Mouse (Mus musculus) liver, embryonic 14.5 days (tissue): Measurements from ENCODE around the gene Celsr2. TPM values are rescaled to one million over a fixed set of nuclear protein-coding genes. Genes with fewer than 3 reads are reported as not detected.

Experiments
- ATAC-seq: fragments of 200-750 bp; cut with Nextera tagmentation; 2 replicates; pipeline ENCODE4 v1.8.0; 2017; ENCODE audit warnings: moderate number of reproducible peaks, mild to moderate bottlenecking, moderate library complexity; ENCODE audit not compliant: insufficient read depth
- DNase-seq, 3 experiments: peaks; one replicate each; pipeline ENCODE4 v3.0.0-alpha.2; 2012 to 2013; ENCODE audit warnings: low read depth in 3 of 3, low spot score in 3 of 3
- H3K27ac ChIP-seq: fragments of 300-500 bp; sonication (generic); 2 replicates; pipeline ENCODE4 v1.5.1; 2014; ENCODE audit warnings: moderate library complexity, mild to moderate bottlenecking, control low read depth, inconsistent platforms
- H3K27me3 ChIP-seq: fragments of 300-500 bp; sonication (generic); 2 replicates; pipeline ENCODE4 v1.6.1; 2014; ENCODE audit warnings: mild to moderate bottlenecking, low read length, moderate library complexity; ENCODE audit not compliant: control insufficient read depth, insufficient read depth
- H3K36me3 ChIP-seq: fragments of 300-500 bp; sonication (generic); replicated peaks from 2 replicates; pipeline ENCODE4 v1.6.1; 2014; ENCODE audit warnings: low read depth; ENCODE audit not compliant: control insufficient read depth, insufficient read depth
- H3K4me1 ChIP-seq, 2 experiments: fragments of 200-500 bp in 1 of 2; fragments of 300-500 bp in 1 of 2; sonication (generic) in 1 of 2; replicated peaks; 2 replicates each; pipeline ENCODE4 v1.6.1; 2012 to 2014; ENCODE audit warnings: antibody characterized with exemption in 1 of 2, inconsistent platforms in 1 of 2, low read length in 1 of 2; ENCODE audit not compliant: control insufficient read depth in 2 of 2, insufficient read depth in 2 of 2
- H3K4me2 ChIP-seq: fragments of 300-500 bp; sonication (generic); 2 replicates; pipeline ENCODE4 v1.6.1; 2014; ENCODE audit warnings: low read depth, mild to moderate bottlenecking, control low read depth, moderate library complexity
- H3K4me3 ChIP-seq, 2 experiments: fragments of 200-500 bp in 1 of 2; fragments of 300-500 bp in 1 of 2; sonication (generic) in 1 of 2; 2 replicates each; pipeline ENCODE4 v1.5.1; 2012 to 2014; ENCODE audit warnings: low read depth in 2 of 2, low read length in 2 of 2, mild to moderate bottlenecking in 2 of 2, control low read depth in 1 of 2, inconsistent platforms in 1 of 2, moderate library complexity in 1 of 2; ENCODE audit not compliant: insufficient read depth in 1 of 2
- H3K9ac ChIP-seq: fragments of 300-500 bp; sonication (generic); replicated peaks from 2 replicates; pipeline ENCODE4 v1.6.1; 2014; ENCODE audit warnings: mild to moderate bottlenecking, control low read depth, moderate library complexity
- H3K9me3 ChIP-seq: fragments of 300-500 bp; sonication (generic); 2 replicates; pipeline ENCODE4 v1.6.1; 2016; ENCODE audit warnings: low read length, mixed read lengths; ENCODE audit not compliant: control insufficient read depth
- CTCF ChIP-seq: IDR thresholded peaks from 2 replicates; pipeline ENCODE4 v1.5.1; 2016; ENCODE audit warnings: antibody characterized with exemption, low read depth, control low read depth
- EP300 ChIP-seq: IDR thresholded peaks from 2 replicates; pipeline ENCODE4 v1.6.1; 2016; ENCODE audit warnings: antibody characterized with exemption, low read depth
- WGBS: fragments of 180-500 bp; shearing (Covaris S2); extraction: QIAGEN DNeasy Blood & Tissue Kit; methylation state at CpG from one replicate; pipeline ENCODE4 v1.1.7; 2014; ENCODE audit not compliant: insufficient replicate concordance; 5-methylcytosine and 5-hydroxymethylcytosine counted together
- polyA plus RNA-seq, 2 experiments: library from polyadenylated mRNA; depleted of rRNA in 1 of 2; stranded (reverse) in 1 of 2; unstranded in 1 of 2; fragments of >200 nt; fragmentation: Nextera tagmentation in 1 of 2; extraction: Ambion mirVana in 1 of 2; gene quantifications; 2 replicates each; pipeline versions ENCODE4 v1.2.1 to v1.2.3; 2012 to 2014

The Celsr2 gene
- polyA plus RNA-seq (2012; rRNA removed) = 0.38 and 0.64 TPM in 2 replicates
- 0.22 and 0.27 TPM in 2 replicates for polyA plus RNA-seq (2014; fragmentation: Nextera tagmentation; extraction: Ambion mirVana)

DNA sequence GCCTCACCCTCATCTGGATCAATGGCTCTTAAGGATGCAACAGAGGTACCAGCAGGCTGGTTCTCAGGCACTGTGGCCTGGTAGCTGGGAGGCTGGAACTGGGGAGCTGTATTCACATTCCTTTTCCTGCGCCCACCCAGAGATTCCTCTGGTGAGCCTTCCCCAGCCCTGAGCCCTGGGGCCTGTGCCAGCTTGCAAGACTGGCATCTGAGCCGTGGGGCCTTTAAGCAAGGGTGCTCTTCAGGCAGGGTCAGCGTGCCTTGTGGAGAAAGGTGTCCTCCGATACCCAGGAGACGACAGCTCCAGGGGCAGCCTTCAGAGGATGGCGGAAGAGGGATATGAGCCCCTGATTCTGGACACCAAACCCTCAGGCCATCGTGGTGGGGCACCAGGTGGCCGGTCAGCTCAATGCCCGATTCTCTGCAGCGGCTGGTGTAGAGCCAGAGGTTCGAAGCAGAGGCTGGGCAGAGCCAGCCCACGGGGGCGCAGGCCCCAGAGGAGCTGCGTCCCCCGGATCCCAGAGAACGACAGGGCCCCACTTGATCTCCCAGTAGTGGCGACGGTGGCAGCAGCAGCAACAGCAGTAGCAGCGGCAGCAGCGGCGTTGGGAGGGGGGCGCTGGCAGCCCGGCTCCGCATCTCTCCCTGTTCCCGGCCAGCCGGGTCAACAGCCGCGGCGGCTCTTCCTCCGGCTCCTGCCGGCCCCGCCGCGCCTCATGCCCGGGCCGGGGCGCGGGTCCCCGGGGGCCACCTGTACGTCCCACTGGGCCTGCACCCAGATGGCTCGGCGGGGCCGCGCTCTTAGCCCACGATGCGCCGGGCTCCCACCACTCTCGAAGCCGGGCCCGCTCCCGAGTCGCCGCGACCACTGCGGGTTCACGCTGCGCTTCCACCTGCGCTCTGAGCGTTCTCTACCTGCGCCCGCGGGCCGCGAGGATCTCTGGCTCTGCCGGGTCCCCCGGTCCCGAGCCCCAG is at the start of gene Celsr2:
Gene Celsr2 (minus strand): TSS at position 696 of the 974 bp plus-strand sequence.
- no peak within 1 kb of the TSS for H3K27ac ChIP-seq

DNA sequence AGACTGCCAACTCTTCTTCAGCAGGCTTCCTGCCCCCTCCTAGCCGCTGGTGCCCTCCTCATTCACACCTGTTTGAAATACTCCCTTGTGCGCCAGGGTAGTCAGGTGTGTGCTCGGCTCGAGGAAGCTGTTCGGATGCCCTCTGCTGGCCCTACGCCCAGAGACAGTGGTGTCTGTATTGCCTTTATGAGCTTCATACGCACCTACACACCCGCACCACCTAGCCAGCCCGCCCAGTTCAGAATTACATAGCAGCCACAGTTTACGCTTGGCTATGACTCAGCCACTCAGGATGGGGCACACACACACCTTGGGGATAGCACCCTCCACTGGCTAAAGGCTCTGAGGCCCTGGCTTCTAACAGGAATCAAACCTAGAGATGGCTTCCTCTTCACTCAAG is 43.5 kb upstream of the Celsr2 start:
- H3K4me3 ChIP-seq = no peak overlapping the region
- WGBS = 32% methylated on average over 10 of the region's 10 CpGs
- no peak for DNase-seq

More for the DNA sequence above, at the start of gene Celsr2:
- ATAC-seq (peak; percentile 17; the same call in 1 of the 2 replicates), DNase-seq (no peak)
- Histone ChIP-seq H3K4me2 (peak within 1 kb of the TSS; percentile 74), H3K4me3 (peak within 1 kb of the TSS; percentile 50 to 54), H3K9me3 (0 out of 2 replicates have a peak, but pooled peaks cover 2% of the 10 kb centered on the region), H3K4me1 (no peaks in the 10 kb centered on the region), H3K36me3 (no peaks in the 10 kb centered on the region), H3K9ac (peak within 1 kb of the TSS; percentile 47), H3K27me3 (peaks cover 22% of the 10 kb centered on the region)
- TF ChIP-seq EP300 = no peak
- TF ChIP-seq CTCF = no peak
- WGBS = 8% methylated on average over 67 of the region's 67 CpGs

GRCm38 (mm10) chr3:108458380-108458779 is 43.0 kb upstream of the Celsr2 start:
- Histone ChIP-seq H3K4me2 (no peak overlapping the region; the same call in 1 of the 2 replicates), H3K4me3 (0 out of 4 replicates have a peak overlapping the region, but pooled peaks of 1 of the 2 experiments have one; percentile 4), H3K36me3 (no peaks in the 10 kb centered on the region), H3K9me3 (no peaks in the 10 kb centered on the region), H3K4me1 (peaks cover 0 to 5% of the 10 kb centered on the region in 2 experiments; a peak in 1 of 4 replicates), H3K27me3 (no peaks in the 10 kb centered on the region), H3K9ac (no peak overlapping the region), H3K27ac (no peak overlapping the region)
- TF ChIP-seq EP300 (no peak), CTCF (no peak)
- no peak for ATAC-seq
- no peak for DNase-seq
- WGBS = 51% methylated on average over 14 of the region's 14 CpGs

More for the DNA sequence above, 43.5 kb upstream of the Celsr2 start:
- Histone ChIP-seq H3K27ac (no peak overlapping the region), H3K4me2 (no peak overlapping the region; the same call in none of the 2 replicates), H3K9ac (no peak overlapping the region), H3K36me3 (no peaks in the 10 kb centered on the region), H3K4me1 (peaks cover 0 to 5% of the 10 kb centered on the region in 2 experiments; a peak in 1 of 4 replicates), H3K27me3 (no peaks in the 10 kb centered on the region), H3K9me3 (no peaks in the 10 kb centered on the region)
- ATAC-seq = 0 out of 2 replicates have a peak, but pooled peaks have one; percentile 18
- peak; percentile 45 for TF ChIP-seq CTCF
- TF ChIP-seq EP300 = no peak

- TF ChIP-seq CTCF (no peak), EP300 (no peak)
- DNase-seq (no peak), ATAC-seq (no peak)
- Histone ChIP-seq H3K9me3 (no peaks in the 10 kb centered on the region), H3K4me2 (no peak overlapping the region), H3K27me3 (no peaks in the 10 kb centered on the region; the same call in 1 of the 2 replicates), H3K9ac (no peak overlapping the region), H3K36me3 (no peaks in the 10 kb centered on the region), H3K4me1 (peaks cover 0 to 5% of the 10 kb centered on the region in 2 experiments; a peak in 1 of 4 replicates), H3K4me3 (no peak overlapping the region), H3K27ac (no peak overlapping the region)
- WGBS = 52% methylated on average over 1 of the region's 1 CpGs
Observed at GRCm38 (mm10) chr3:108454172-108454571, 38.8 kb upstream of the Celsr2 start.

DNA sequence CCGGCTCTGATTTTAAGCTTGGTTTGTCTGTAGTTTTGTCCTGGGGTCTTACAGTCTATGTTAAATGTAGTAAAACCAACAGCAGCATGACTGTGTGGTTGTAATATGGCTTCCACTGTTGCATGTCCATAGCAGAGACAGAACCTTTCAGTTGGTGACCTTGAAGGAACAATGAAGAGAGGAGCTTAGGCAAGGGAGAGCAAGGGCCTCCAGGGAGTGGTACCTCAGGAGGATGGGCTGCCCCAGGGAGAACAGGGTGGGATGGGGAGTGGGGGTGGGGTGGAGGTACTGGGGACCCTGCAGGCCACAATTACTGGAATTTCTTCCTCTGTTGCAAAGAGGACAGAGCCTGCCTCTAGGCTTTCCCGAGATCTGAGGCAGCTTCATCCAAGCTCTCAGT is 36.6 kb upstream of the Celsr2 start:
- TF ChIP-seq CTCF = no peak
- TF ChIP-seq EP300 = no peak
- ATAC-seq = no peak
- 65% methylated on average over 2 of the region's 2 CpGs for WGBS

More for the DNA sequence above, 36.6 kb upstream of the Celsr2 start:
- Histone ChIP-seq H3K4me2 (no peak overlapping the region), H3K27me3 (no peaks in the 10 kb centered on the region; the same call in 1 of the 2 replicates), H3K9me3 (no peaks in the 10 kb centered on the region), H3K4me1 (no peaks in the 10 kb centered on the region), H3K4me3 (no peak overlapping the region), H3K9ac (no peak overlapping the region), H3K36me3 (no peaks in the 10 kb centered on the region), H3K27ac (no peak overlapping the region)
- no peak for DNase-seq
